Mouse (Mus musculus) lung, postnatal 0 days (tissue): ENCODE data around the gene Nav1.

ENCODE experiments used
- CTCF ChIP-seq: IDR thresholded peaks from 2 replicates; pipeline ENCODE4 v1.5.1; 2016; ENCODE audit warnings: antibody characterized with exemption, mild to moderate bottlenecking
- EP300 ChIP-seq: IDR thresholded peaks from 2 replicates; pipeline ENCODE4 v1.6.1; 2016; ENCODE audit warnings: antibody characterized with exemption, mild to moderate bottlenecking, control low read depth

- no peak for TF ChIP-seq CTCF
- no peak for TF ChIP-seq EP300
These were observed 12.9 kb upstream of the Nav1 start for GRCm38 (mm10) chr1:135619932-135620391.
